Mouse (Mus musculus) A20 (cell line): ENCODE results near the gene Tceanc2.

ENCODE experiments used
- DNase-seq: peaks from one replicate; pipeline ENCODE4 v3.0.0-alpha.2; 2011; ENCODE audit warnings: low read depth, low spot score

Gene Tceanc2

GRCm38 (mm10) chr4:107178830-107179490 lies at the start of gene Tceanc2:
Gene Tceanc2 (minus strand): TSS chr4:107179116.
- peak; percentile 75 for DNase-seq

GRCm38 (mm10) chr4:107226313-107226712 lies 47.4 kb upstream of the Tceanc2 start:
- peak; percentile 19 for DNase-seq

GRCm38 (mm10) chr4:107223225-107224204 lies 44.6 kb upstream of the Tceanc2 start:
- DNase-seq, result no peak

- DNase-seq, result no peak
Observed at GRCm38 (mm10) chr4:107221524-107221923, 42.6 kb upstream of the Tceanc2 start.

- no peak for DNase-seq
Observed at GRCm38 (mm10) chr4:107217574-107217973, 38.7 kb upstream of the Tceanc2 start.

GRCm38 (mm10) chr4:107213279-107214011 lies 34.5 kb upstream of the Tceanc2 start:
- DNase-seq, result peak; percentile 57

- DNase-seq, result no peak
Observed at GRCm38 (mm10) chr4:107211936-107212335, 33.0 kb upstream of the Tceanc2 start.

GRCm38 (mm10) chr4:107211465-107211864 lies 32.5 kb upstream of the Tceanc2 start:
- DNase-seq, result no peak

- no peak for DNase-seq
Observed at GRCm38 (mm10) chr4:107210483-107211097, 31.7 kb upstream of the Tceanc2 start.

- DNase-seq, result no peak
Observed at GRCm38 (mm10) chr4:107208880-107209279, 30.0 kb upstream of the Tceanc2 start, which contains the start of gene Ldlrad1. Gene Ldlrad1 (plus strand): TSS chr4:107209180.

GRCm38 (mm10) chr4:107207016-107207415 lies 28.1 kb upstream of the Tceanc2 start:
- no peak for DNase-seq

GRCm38 (mm10) chr4:107203001-107203400 lies 24.1 kb upstream of the Tceanc2 start:
- no peak for DNase-seq

- DNase-seq, result no peak
Observed at GRCm38 (mm10) chr4:107201779-107202178, 22.9 kb upstream of the Tceanc2 start.

- DNase-seq, result no peak
Observed at GRCm38 (mm10) chr4:107198072-107198471, 19.2 kb upstream of the Tceanc2 start.

GRCm38 (mm10) chr4:107196454-107196853 lies 17.5 kb upstream of the Tceanc2 start:
- DNase-seq, result no peak

- DNase-seq, result peak; percentile 57
Observed at GRCm38 (mm10) chr4:107193841-107194240, 14.9 kb upstream of the Tceanc2 start.

GRCm38 (mm10) chr4:107185703-107186102 lies 6.8 kb upstream of the Tceanc2 start:
- DNase-seq, result no peak

GRCm38 (mm10) chr4:107183203-107183602 lies 4.3 kb upstream of the Tceanc2 start:
- DNase-seq, result no peak

- DNase-seq, result no peak
Observed at GRCm38 (mm10) chr4:107182796-107183195, 3.9 kb upstream of the Tceanc2 start.

GRCm38 (mm10) chr4:107181866-107182265 lies 3.0 kb upstream of the Tceanc2 start:
- no peak for DNase-seq

- no peak for DNase-seq
Observed at GRCm38 (mm10) chr4:107180746-107181145, 1.8 kb upstream of the Tceanc2 start.
